Mouse (Mus musculus): ENCODE measurements around the gene Sync.

GRCm38 (mm10) chr4:129250759-129251481 lies 36.5 kb upstream of the Sync start:
- TF ChIP-seq CTCF (IDR thresholded peaks at IDR 0.05; ENCODE audit: low read depth) = no peak
- TF ChIP-seq EP300 (IDR thresholded peaks at IDR 0.05; ENCODE audit: low read depth) = no peak
